Mouse (Mus musculus): Measurements from ENCODE around the gene Calr4. TPM values are rescaled to one million over a fixed set of nuclear protein-coding genes. Genes with fewer than 3 reads are reported as not detected.

Gene Calr4
- polyA plus RNA-seq, 1 experiment from 2014 or later: 0.57 TPM

DNA sequence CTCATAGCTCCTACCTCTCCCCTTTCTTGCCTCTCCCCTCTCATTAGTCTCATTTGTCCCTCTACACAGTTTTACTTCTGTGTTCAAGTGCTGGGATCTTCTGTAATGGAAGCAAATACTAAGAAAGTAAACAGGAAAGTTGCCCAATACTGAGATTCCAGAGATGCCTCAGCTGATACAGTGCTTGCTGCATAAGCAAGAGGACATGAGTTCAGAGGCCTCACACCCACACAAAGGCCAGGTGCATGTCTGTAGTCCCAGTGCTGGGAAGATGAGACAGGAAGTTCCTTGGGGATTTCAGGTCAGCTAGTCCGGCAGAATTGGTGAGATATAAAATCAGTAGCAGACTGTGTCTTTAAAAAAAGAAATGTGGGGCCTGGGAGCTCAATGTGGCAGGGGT is 29.9 kb upstream of the Calr4 start:
- Histone ChIP-seq H3K9ac (replicated peaks; ENCODE audit: low read length) (no peak overlapping the region), H3K27ac (replicated peaks; ENCODE audit: low read depth, low read length) (no peak overlapping the region), H3K4me1 (ENCODE audit: control insufficient read depth, insufficient read depth, low read length) (peaks cover 15% of the 10 kb centered on the region), H3K36me3 (ENCODE audit: control insufficient read depth, insufficient read depth, low read length) (0 out of 2 replicates have a peak, but pooled peaks cover under 1% of the 10 kb centered on the region), H3K4me3 (replicated peaks; ENCODE audit: low read depth, low read length) (no peak overlapping the region), H3K27me3 (ENCODE audit: control insufficient read depth, insufficient read depth, low read length) (no peaks in the 10 kb centered on the region), H3K9me3 (ENCODE audit: control insufficient read depth, low read length) (no peaks in the 10 kb centered on the region), H3K4me2 (ENCODE audit: low read length) (no peak overlapping the region)
- 81% methylated on average over 1 of the region's 1 CpGs for WGBS
- DNase-seq (no peak), ATAC-seq (ENCODE audit: low FRiP score, low TSS enrichment) (no peak)

DNA sequence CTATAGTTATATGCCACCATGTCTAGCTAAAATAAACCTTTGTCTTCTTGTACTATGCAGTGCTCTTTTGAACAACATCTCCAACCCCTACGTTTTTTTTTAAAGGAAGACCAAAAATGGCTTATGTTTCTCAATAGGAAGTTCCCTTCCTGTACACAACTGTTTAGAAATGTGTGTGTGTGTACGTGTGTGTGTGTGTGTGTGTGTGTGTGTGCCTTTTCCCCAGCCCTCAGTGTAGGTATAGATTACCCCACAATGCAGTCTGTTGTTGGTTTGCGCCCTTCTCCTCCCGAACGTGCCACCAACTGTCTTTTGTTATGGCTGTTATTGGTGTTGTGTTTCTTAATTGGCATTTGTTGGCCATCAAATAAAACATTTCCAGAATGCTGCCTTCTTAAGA is 26.8 kb upstream of the Calr4 start:
- DNase-seq: no peak
- no peaks in the 10 kb centered on the region for H3K27me3 ChIP-seq (ENCODE audit: control insufficient read depth, insufficient read depth, low read length)

DNA sequence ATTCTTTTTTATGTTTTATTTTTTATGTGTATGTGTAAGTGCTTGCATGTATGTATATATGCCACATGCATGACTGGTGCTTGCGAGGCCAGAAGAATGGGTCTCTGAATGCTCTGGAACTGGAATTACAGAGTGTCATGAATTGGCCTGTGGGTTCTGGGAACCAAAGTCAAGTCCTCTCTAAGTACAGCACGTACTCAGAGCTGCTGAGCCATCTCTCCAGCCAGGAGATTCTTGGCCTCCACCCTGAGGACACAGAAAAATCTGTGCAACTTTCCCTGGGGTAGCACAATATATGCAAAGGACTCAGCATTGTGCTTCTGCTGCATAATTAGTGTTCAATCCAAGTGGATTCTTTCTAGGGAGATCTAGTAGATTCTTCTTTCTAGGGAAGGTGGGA is 24.0 kb upstream of the Calr4 start:
- no peak overlapping the region for H3K4me3 ChIP-seq (replicated peaks; ENCODE audit: low read depth, low read length)

More for the DNA sequence above, 26.8 kb upstream of the Calr4 start:
- Histone ChIP-seq H3K4me1 (ENCODE audit: control insufficient read depth, insufficient read depth, low read length) (no peaks in the 10 kb centered on the region), H3K36me3 (ENCODE audit: control insufficient read depth, insufficient read depth, low read length) (no peaks in the 10 kb centered on the region), H3K4me3 (replicated peaks; ENCODE audit: low read depth, low read length) (no peak overlapping the region), H3K9me3 (ENCODE audit: control insufficient read depth, low read length) (no peaks in the 10 kb centered on the region), H3K9ac (replicated peaks; ENCODE audit: low read length) (no peak overlapping the region), H3K27ac (replicated peaks; ENCODE audit: low read depth, low read length) (no peak overlapping the region), H3K4me2 (ENCODE audit: low read length) (no peak overlapping the region)
- 85% methylated on average over 5 of the region's 5 CpGs for WGBS
- no peak for ATAC-seq (ENCODE audit: low FRiP score, low TSS enrichment)

DNA sequence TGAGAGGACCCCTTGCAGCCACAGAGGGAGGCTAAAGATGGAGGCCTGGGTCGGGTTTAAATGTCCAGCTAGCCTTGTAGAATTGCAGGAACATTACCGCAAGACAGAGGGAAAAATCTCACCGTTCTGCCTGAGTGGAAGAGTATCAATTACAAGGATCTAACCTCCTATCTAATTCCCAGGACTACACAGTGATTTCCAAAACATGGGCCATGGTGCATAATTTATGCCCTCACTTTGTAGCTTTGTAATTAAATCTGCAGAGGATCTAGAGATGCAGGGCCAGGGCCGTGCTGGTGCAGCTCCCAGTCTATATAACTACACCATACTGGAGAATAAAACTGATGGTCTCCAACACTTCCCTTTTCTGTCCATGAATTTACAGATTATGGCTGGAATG is 23.4 kb upstream of the Calr4 start:
- H3K27me3 ChIP-seq (ENCODE audit: control insufficient read depth, insufficient read depth, low read length): no peaks in the 10 kb centered on the region
- H3K9ac ChIP-seq (replicated peaks; ENCODE audit: low read length): no peak overlapping the region
- no peak overlapping the region for H3K27ac ChIP-seq (replicated peaks; ENCODE audit: low read depth, low read length)
- no peaks in the 10 kb centered on the region for H3K4me1 ChIP-seq (ENCODE audit: control insufficient read depth, insufficient read depth, low read length)
- 52% methylated on average over 4 of the region's 4 CpGs for WGBS
- no peak for ATAC-seq (ENCODE audit: low FRiP score, low TSS enrichment)
- no peak for DNase-seq
- H3K36me3 ChIP-seq (ENCODE audit: control insufficient read depth, insufficient read depth, low read length): no peaks in the 10 kb centered on the region
- no peak overlapping the region for H3K4me2 ChIP-seq (ENCODE audit: low read length)
- no peak overlapping the region for H3K4me3 ChIP-seq (replicated peaks; ENCODE audit: low read depth, low read length)
- H3K9me3 ChIP-seq (ENCODE audit: control insufficient read depth, low read length): no peaks in the 10 kb centered on the region

More for the DNA sequence above, 24.0 kb upstream of the Calr4 start:
- DNase-seq: no peak
- Histone ChIP-seq H3K9me3 (ENCODE audit: control insufficient read depth, low read length) (no peaks in the 10 kb centered on the region), H3K27ac (replicated peaks; ENCODE audit: low read depth, low read length) (no peak overlapping the region), H3K36me3 (ENCODE audit: control insufficient read depth, insufficient read depth, low read length) (no peaks in the 10 kb centered on the region), H3K9ac (replicated peaks; ENCODE audit: low read length) (no peak overlapping the region), H3K27me3 (ENCODE audit: control insufficient read depth, insufficient read depth, low read length) (no peaks in the 10 kb centered on the region), H3K4me1 (ENCODE audit: control insufficient read depth, insufficient read depth, low read length) (no peaks in the 10 kb centered on the region), H3K4me2 (ENCODE audit: low read length) (no peak overlapping the region)
- WGBS: 73% methylated on average over 2 of the region's 2 CpGs
- ATAC-seq (ENCODE audit: low FRiP score, low TSS enrichment): no peak

DNA sequence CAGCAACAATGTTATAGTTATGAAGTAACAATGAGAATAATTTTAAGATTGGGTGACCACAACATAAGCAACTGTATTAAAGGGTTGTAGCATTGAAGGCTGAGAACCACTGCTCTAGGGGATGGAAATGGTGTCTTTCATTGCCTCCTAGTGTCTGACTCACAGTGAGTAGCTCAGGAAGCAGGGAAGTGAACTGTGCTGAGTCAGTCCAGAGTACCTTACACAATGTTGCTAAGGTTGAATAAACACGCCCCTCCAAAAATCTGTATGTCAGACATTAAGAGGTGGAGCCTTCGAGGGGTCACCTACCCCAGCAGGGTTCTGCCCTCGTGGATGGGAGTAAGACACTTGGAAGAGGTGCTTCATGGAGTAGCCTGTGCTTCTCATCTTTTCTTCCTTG is 20.3 kb upstream of the Calr4 start:
- Histone ChIP-seq H3K27ac (replicated peaks; ENCODE audit: low read depth, low read length) (no peak overlapping the region), H3K9ac (replicated peaks; ENCODE audit: low read length) (no peak overlapping the region), H3K4me3 (replicated peaks; ENCODE audit: low read depth, low read length) (no peak overlapping the region), H3K9me3 (ENCODE audit: control insufficient read depth, low read length) (no peaks in the 10 kb centered on the region), H3K36me3 (ENCODE audit: control insufficient read depth, insufficient read depth, low read length) (no peaks in the 10 kb centered on the region), H3K4me2 (ENCODE audit: low read length) (no peak overlapping the region), H3K27me3 (ENCODE audit: control insufficient read depth, insufficient read depth, low read length) (no peaks in the 10 kb centered on the region), H3K4me1 (ENCODE audit: control insufficient read depth, insufficient read depth, low read length) (no peaks in the 10 kb centered on the region)
- ATAC-seq (ENCODE audit: low FRiP score, low TSS enrichment): no peak
- DNase-seq: no peak
- WGBS: 71% methylated on average over 3 of the region's 3 CpGs

DNA sequence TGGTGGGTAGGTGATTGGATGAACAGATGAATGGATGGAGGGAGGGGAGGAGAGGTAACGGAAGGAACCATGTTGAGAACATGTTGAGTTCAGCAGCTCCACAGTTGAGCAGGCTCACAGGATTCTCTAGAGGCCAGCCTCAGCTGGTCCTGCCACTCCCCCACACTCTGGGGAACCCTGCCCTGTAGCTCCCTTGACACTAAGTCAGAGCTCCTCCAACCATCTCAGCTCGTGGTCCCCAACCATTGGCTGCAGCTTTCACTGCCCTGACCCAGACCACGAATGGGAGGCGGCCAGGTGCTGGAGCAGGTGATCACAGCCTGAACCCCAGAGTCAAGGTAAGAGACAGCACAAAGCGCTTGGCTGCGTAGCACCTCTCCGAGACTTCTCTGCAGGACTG is 16.3 kb upstream of the Calr4 start:
- no peak for DNase-seq

DNA sequence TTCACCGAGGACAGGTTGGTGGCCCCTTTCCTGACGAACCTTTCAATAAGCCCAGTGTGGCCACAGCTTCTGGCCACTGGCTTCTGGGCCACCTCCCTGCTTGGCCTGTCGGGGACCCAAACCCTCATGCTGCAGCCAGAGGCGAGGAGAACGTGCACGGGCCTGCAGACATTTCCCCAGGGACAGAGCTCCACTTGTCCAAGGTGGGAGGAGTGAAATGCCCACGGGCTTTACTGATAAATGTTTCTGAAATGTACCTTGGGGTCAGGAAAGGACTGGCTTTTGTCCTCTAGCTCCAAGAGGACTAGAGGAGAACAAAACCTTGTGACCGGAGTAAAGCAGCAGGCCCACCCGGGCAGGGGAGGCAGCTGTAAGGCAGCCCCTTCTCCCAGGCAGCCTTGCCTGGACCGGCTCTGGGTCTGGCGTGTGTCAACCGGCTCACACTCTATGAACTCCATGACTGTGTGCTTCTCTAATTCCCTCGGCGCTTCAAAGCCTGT is 13.8 kb upstream of the Calr4 start:
- DNase-seq: no peak
- no peak overlapping the region for H3K9ac ChIP-seq (replicated peaks; ENCODE audit: low read length)
- H3K27ac ChIP-seq (replicated peaks; ENCODE audit: low read depth, low read length): no peak overlapping the region
- no peak for ATAC-seq (ENCODE audit: low FRiP score, low TSS enrichment)
- no peaks in the 10 kb centered on the region for H3K36me3 ChIP-seq (ENCODE audit: control insufficient read depth, insufficient read depth, low read length)
- no peaks in the 10 kb centered on the region for H3K27me3 ChIP-seq (ENCODE audit: control insufficient read depth, insufficient read depth, low read length)
- WGBS: 77% methylated on average over 14 of the region's 14 CpGs
- H3K9me3 ChIP-seq (ENCODE audit: control insufficient read depth, low read length): no peaks in the 10 kb centered on the region
- H3K4me2 ChIP-seq (ENCODE audit: low read length): no peak overlapping the region
- H3K4me3 ChIP-seq (replicated peaks; ENCODE audit: low read depth, low read length): no peak overlapping the region
- peaks cover 9% of the 10 kb centered on the region; the same call in 1 of the 2 replicates for H3K4me1 ChIP-seq (ENCODE audit: control insufficient read depth, insufficient read depth, low read length)

More for the DNA sequence above, 16.3 kb upstream of the Calr4 start:
- no peak overlapping the region for H3K27ac ChIP-seq (replicated peaks; ENCODE audit: low read depth, low read length)
- ATAC-seq (ENCODE audit: low FRiP score, low TSS enrichment): no peak
- H3K9me3 ChIP-seq (ENCODE audit: control insufficient read depth, low read length): no peaks in the 10 kb centered on the region
- WGBS: 79% methylated on average over 7 of the region's 7 CpGs
- no peak overlapping the region for H3K4me2 ChIP-seq (ENCODE audit: low read length)
- H3K9ac ChIP-seq (replicated peaks; ENCODE audit: low read length): no peak overlapping the region
- H3K4me1 ChIP-seq (ENCODE audit: control insufficient read depth, insufficient read depth, low read length): no peaks in the 10 kb centered on the region
- H3K36me3 ChIP-seq (ENCODE audit: control insufficient read depth, insufficient read depth, low read length): no peaks in the 10 kb centered on the region
- no peaks in the 10 kb centered on the region for H3K27me3 ChIP-seq (ENCODE audit: control insufficient read depth, insufficient read depth, low read length)
- H3K4me3 ChIP-seq (replicated peaks; ENCODE audit: low read depth, low read length): no peak overlapping the region

DNA sequence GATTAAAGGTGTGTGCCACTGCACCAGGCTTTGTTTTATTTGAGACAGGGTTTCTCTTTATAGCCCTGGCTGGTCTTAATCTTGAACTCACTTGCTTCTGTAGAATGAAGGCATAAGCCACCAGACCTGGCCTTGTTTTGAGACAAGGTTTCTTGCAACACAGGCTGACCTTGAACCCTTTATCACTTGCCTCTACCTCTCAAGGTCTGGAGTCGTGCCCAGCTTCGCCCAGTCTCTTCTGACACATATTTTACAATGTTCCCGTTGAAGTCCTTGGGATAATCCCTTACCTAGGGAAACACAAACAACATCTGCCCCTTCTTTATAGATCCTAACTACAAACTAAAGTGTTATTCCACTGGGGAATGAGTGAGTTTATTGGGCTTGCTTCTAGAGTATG is 12.3 kb upstream of the Calr4 start:
- H3K27ac ChIP-seq (replicated peaks; ENCODE audit: low read depth, low read length): no peak overlapping the region
- H3K4me2 ChIP-seq (ENCODE audit: low read length): no peak overlapping the region
- H3K9me3 ChIP-seq (ENCODE audit: control insufficient read depth, low read length): no peaks in the 10 kb centered on the region
- H3K4me1 ChIP-seq (ENCODE audit: control insufficient read depth, insufficient read depth, low read length): peaks cover 9% of the 10 kb centered on the region; the same call in 1 of the 2 replicates
- H3K36me3 ChIP-seq (ENCODE audit: control insufficient read depth, insufficient read depth, low read length): no peaks in the 10 kb centered on the region
- H3K27me3 ChIP-seq (ENCODE audit: control insufficient read depth, insufficient read depth, low read length): no peaks in the 10 kb centered on the region
- DNase-seq (no peak), ATAC-seq (ENCODE audit: low FRiP score, low TSS enrichment) (no peak)
- no peak overlapping the region for H3K9ac ChIP-seq (replicated peaks; ENCODE audit: low read length)
- WGBS: 91% methylated on average over 3 of the region's 3 CpGs
- no peak overlapping the region for H3K4me3 ChIP-seq (replicated peaks; ENCODE audit: low read depth, low read length)

DNA sequence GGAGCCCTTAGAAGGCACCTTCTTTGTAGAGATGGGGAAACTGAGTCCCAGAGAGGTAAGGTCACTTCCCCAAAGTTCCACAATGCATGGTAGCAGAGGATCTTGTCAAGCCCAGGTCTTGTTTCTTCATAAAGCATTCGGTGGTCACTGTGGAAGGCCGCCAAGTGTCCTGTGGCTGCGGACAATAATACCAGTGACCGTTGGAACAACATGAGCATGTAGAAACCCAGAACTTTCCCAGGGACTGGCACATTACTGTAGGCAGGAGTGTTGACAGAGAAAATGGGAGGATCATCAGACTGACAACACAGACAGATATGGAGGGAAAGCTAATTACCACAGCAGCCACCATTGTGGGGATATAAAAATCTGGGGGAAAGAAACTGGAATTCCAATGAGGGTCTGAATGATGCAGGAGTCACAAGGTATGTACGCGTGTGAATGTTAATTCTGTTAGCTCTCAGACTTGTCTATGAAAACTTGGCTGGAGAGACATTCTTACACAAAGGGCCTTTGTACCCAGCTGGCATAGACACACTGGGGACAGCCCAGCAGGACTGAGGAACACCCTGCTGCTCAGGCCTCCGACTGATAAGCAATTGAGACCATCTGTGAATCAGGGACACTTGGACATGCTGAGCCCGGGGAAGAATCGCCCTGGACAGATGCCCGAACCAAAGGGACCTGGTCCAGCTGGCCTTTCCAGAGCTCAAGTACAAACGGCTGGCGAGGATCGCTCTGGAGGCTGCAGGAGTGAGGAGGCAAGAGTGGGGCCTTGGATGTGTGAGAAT is 9.3 kb upstream of the Calr4 start:
- H3K9ac ChIP-seq (replicated peaks; ENCODE audit: low read length): no peak overlapping the region
- H3K4me2 ChIP-seq (ENCODE audit: low read length): no peak overlapping the region
- H3K9me3 ChIP-seq (ENCODE audit: control insufficient read depth, low read length): no peaks in the 10 kb centered on the region
- H3K27ac ChIP-seq (replicated peaks; ENCODE audit: low read depth, low read length): peak overlapping the region; percentile 62
- H3K27me3 ChIP-seq (ENCODE audit: control insufficient read depth, insufficient read depth, low read length): no peaks in the 10 kb centered on the region
- H3K4me3 ChIP-seq (replicated peaks; ENCODE audit: low read depth, low read length): no peak overlapping the region
- ATAC-seq (ENCODE audit: low FRiP score, low TSS enrichment) (peak; percentile 92), DNase-seq (peak; percentile 78)
- 31% methylated on average over 13 of the region's 13 CpGs for WGBS
- H3K36me3 ChIP-seq (ENCODE audit: control insufficient read depth, insufficient read depth, low read length): no peaks in the 10 kb centered on the region
- H3K4me1 ChIP-seq (ENCODE audit: control insufficient read depth, insufficient read depth, low read length): peaks cover 9% of the 10 kb centered on the region; the same call in 1 of the 2 replicates

Data from midbrain, embryonic 14.5 days (tissue).